Mouse (Mus musculus) gastrocnemius, postnatal 25 days (tissue): Measurements from ENCODE around the gene Clip4. TPM values are rescaled to one million over a fixed set of nuclear protein-coding genes. Genes with fewer than 3 reads are reported as not detected.

Experiments
- DNase-seq: peaks from one replicate; pipeline ENCODE4 v3.0.0; 2022
- total RNA-seq, 2 experiments: library from RNA; stranded (reverse); gene quantifications; 1 replicate in 1 of 2; 2 replicates in 1 of 2; pipeline ENCODE4 v1.2.3; 2021

The Clip4 gene
- total RNA-seq, 2 experiments from 2014 or later = 116 to 121 TPM

GRCm38 (mm10) chr17:71791622-71792021 lies 23.3 kb downstream of the Clip4 start:
- no peak for DNase-seq

- no peak for DNase-seq
These were observed 27.4 kb downstream of the Clip4 start for GRCm38 (mm10) chr17:71795521-71796205.

GRCm38 (mm10) chr17:71803456-71803855 lies 35.2 kb downstream of the Clip4 start:
- no peak for DNase-seq

GRCm38 (mm10) chr17:71803876-71804275 lies 35.6 kb downstream of the Clip4 start:
- DNase-seq = no peak

GRCm38 (mm10) chr17:71811070-71811469 lies 42.8 kb downstream of the Clip4 start:
- no peak for DNase-seq

- DNase-seq = no peak
These were observed 48.0 kb downstream of the Clip4 start for GRCm38 (mm10) chr17:71816136-71816864.

GRCm38 (mm10) chr17:71823622-71824306 lies 55.5 kb downstream of the Clip4 start:
- DNase-seq = no peak

GRCm38 (mm10) chr17:71826603-71827002 lies 58.3 kb downstream of the Clip4 start:
- DNase-seq = no peak

GRCm38 (mm10) chr17:71827627-71828026 lies 59.4 kb downstream of the Clip4 start:
- no peak for DNase-seq

- no peak for DNase-seq
These were observed 60.6 kb downstream of the Clip4 start for GRCm38 (mm10) chr17:71828647-71829414.

GRCm38 (mm10) chr17:71831960-71832359 lies 63.7 kb downstream of the Clip4 start:
- no peak for DNase-seq

- DNase-seq = no peak
These were observed 93.9 kb downstream of the Clip4 start for GRCm38 (mm10) chr17:71862184-71862583.

GRCm38 (mm10) chr17:71862895-71863294 lies 94.6 kb downstream of the Clip4 start:
- DNase-seq = no peak

GRCm38 (mm10) chr17:71864039-71864438 lies 95.8 kb downstream of the Clip4 start:
- DNase-seq = no peak

GRCm38 (mm10) chr17:71865437-71865836 lies 97.2 kb downstream of the Clip4 start:
- DNase-seq = no peak

- no peak for DNase-seq
These were observed 99.6 kb downstream of the Clip4 start for GRCm38 (mm10) chr17:71867892-71868291.

- no peak for DNase-seq
These were observed 100.6 kb downstream of the Clip4 start for GRCm38 (mm10) chr17:71868828-71869227.

GRCm38 (mm10) chr17:71869372-71870231 lies 101.3 kb downstream of the Clip4 start:
- no peak for DNase-seq

GRCm38 (mm10) chr17:71870232-71870621 lies 102.0 kb downstream of the Clip4 start:
- DNase-seq = no peak

GRCm38 (mm10) chr17:71870641-71871040 lies 102.4 kb downstream of the Clip4 start:
- DNase-seq = no peak

- DNase-seq = no peak
These were observed 103.7 kb downstream of the Clip4 start for GRCm38 (mm10) chr17:71871981-71872380.
